Mouse (Mus musculus): ENCODE results near the gene Trim7. TPM values are rescaled to one million over a fixed set of nuclear protein-coding genes. Genes with fewer than 3 reads are reported as not detected.
"Not testable (repeated sequence)": the region's sequence is repeated elsewhere in the genome, so short reads cannot be mapped to it uniquely, and the experiment has no call there.

Trim7 gene
- 1.2 and 4.0 TPM in 2 replicates for total RNA-seq (2014; fragmentation: Nextera tagmentation)
- 2.3 and 3.0 TPM in 2 replicates for total RNA-seq (2017)
- 0.59 and 0.67 TPM in 2 replicates for polyA plus RNA-seq (2012)

- not testable (repeated sequence) for H3K9me3 ChIP-seq (replicated peaks); ATAC-seq (ENCODE audit: extremely low read depth, insufficient number of reproducible peaks, low FRiP score, poor library complexity, severe bottlenecking); H3K36me3 ChIP-seq (replicated peaks); DNase-seq (ENCODE audit: low spot score); H3K27me3 ChIP-seq (ENCODE audit: insufficient read depth, low read length)
- Histone ChIP-seq H3K4me3 (ENCODE audit: low read depth, low read length) (peak within 1 kb of the TSS; percentile 68), H3K4me1 (ENCODE audit: insufficient read depth, low read depth, low read length) (peaks cover 32% of the 10 kb centered on the region)
Measured at GRCm38 (mm10) chr11:48825979-48826751, at the start of gene Trim7, which contains the start of gene Gm12184. Gene Trim7, plus strand, starts transcription at chr11:48826140. Gene Gm12184, minus strand, starts transcription at chr11:48826655.

DNA sequence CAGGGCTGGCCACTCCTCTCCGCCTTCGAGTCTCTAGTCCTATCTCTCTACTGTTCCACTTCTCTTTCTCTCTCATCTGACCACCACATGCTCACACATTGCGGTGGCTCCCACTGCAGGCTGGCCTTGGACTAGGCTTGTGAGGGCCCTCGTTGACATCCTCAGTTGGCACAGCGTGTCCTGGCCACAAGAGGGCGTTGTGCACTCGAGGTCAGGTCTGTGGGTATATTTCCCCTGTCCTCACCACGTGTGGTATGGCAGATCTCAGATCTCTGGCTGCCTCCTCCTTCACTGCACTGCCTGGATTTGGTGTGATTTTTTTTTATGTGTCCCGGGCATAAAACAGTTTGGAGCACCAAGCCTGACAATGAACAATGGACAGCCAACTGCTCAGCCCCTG, 49.3 kb upstream of the Trim7 start:
- TF ChIP-seq TAL1 (conservative IDR thresholded peaks at IDR 0.05; ENCODE audit: low read depth, low read length) (no peak), GATA1 (IDR thresholded peaks at IDR 0.05; ENCODE audit: borderline replicate concordance, low read length) (no peak), POLR2AphosphoS5 (IDR thresholded peaks at IDR 0.05; ENCODE audit: insufficient replicate concordance, low read depth, low read length) (no peak), GATA2 (IDR thresholded peaks at IDR 0.05; ENCODE audit: borderline replicate concordance, low read depth, low read length) (no peak), CTCF (IDR thresholded peaks at IDR 0.05; ENCODE audit: low read depth, low read length) (no peak; the same call in 1 of the 2 replicates)
- Histone ChIP-seq H3K36me3 (replicated peaks) (no peaks in the 10 kb centered on the region), H3K9me3 (replicated peaks) (no peaks in the 10 kb centered on the region), H3K4me1 (ENCODE audit: insufficient read depth, low read depth, low read length) (peaks cover 35% of the 10 kb centered on the region), H3K4me3 (ENCODE audit: low read depth, low read length) (no peak overlapping the region), H3K27me3 (ENCODE audit: insufficient read depth, low read length) (peaks cover 5% of the 10 kb centered on the region; the same call in 1 of the 2 replicates)
- DNase-seq (ENCODE audit: low spot score) (no peak), ATAC-seq (ENCODE audit: extremely low read depth, insufficient number of reproducible peaks, low FRiP score, poor library complexity, severe bottlenecking) (no peak)

GRCm38 (mm10) chr11:48777303-48777702, 48.6 kb upstream of the Trim7 start:
- no peak for DNase-seq (ENCODE audit: low spot score)
- H3K9me3 ChIP-seq (replicated peaks), result no peaks in the 10 kb centered on the region
- no peak for TF ChIP-seq GATA1 (IDR thresholded peaks at IDR 0.05; ENCODE audit: borderline replicate concordance, low read length)
- TF ChIP-seq TAL1 (conservative IDR thresholded peaks at IDR 0.05; ENCODE audit: low read depth, low read length), result no peak
- no peak for TF ChIP-seq GATA2 (IDR thresholded peaks at IDR 0.05; ENCODE audit: borderline replicate concordance, low read depth, low read length)
- no peak for TF ChIP-seq POLR2AphosphoS5 (IDR thresholded peaks at IDR 0.05; ENCODE audit: insufficient replicate concordance, low read depth, low read length)
- TF ChIP-seq CTCF (IDR thresholded peaks at IDR 0.05; ENCODE audit: low read depth, low read length), result no peak
- peaks cover 5% of the 10 kb centered on the region; the same call in 1 of the 2 replicates for H3K27me3 ChIP-seq (ENCODE audit: insufficient read depth, low read length)
- peaks cover 33% of the 10 kb centered on the region for H3K4me1 ChIP-seq (ENCODE audit: insufficient read depth, low read depth, low read length)
- no peak overlapping the region for H3K4me3 ChIP-seq (ENCODE audit: low read depth, low read length)
- ATAC-seq (ENCODE audit: extremely low read depth, insufficient number of reproducible peaks, low FRiP score, poor library complexity, severe bottlenecking), result no peak
- H3K36me3 ChIP-seq (replicated peaks), result no peaks in the 10 kb centered on the region

GRCm38 (mm10) chr11:48779450-48779849, 46.5 kb upstream of the Trim7 start:
- DNase-seq (ENCODE audit: low spot score) (no peak), ATAC-seq (ENCODE audit: extremely low read depth, insufficient number of reproducible peaks, low FRiP score, poor library complexity, severe bottlenecking) (no peak)
- H3K9me3 ChIP-seq (replicated peaks), result no peaks in the 10 kb centered on the region
- peaks cover 5% of the 10 kb centered on the region; the same call in 1 of the 2 replicates for H3K27me3 ChIP-seq (ENCODE audit: insufficient read depth, low read length)
- TF ChIP-seq CTCF (IDR thresholded peaks at IDR 0.05; ENCODE audit: low read depth, low read length) (peak; percentile 37; the same call in 1 of the 2 replicates), GATA1 (IDR thresholded peaks at IDR 0.05; ENCODE audit: borderline replicate concordance, low read length) (no peak)
- no peaks in the 10 kb centered on the region for H3K36me3 ChIP-seq (replicated peaks)
- H3K4me3 ChIP-seq (ENCODE audit: low read depth, low read length), result no peak overlapping the region
- H3K4me1 ChIP-seq (ENCODE audit: insufficient read depth, low read depth, low read length), result peaks cover 22% of the 10 kb centered on the region

DNA sequence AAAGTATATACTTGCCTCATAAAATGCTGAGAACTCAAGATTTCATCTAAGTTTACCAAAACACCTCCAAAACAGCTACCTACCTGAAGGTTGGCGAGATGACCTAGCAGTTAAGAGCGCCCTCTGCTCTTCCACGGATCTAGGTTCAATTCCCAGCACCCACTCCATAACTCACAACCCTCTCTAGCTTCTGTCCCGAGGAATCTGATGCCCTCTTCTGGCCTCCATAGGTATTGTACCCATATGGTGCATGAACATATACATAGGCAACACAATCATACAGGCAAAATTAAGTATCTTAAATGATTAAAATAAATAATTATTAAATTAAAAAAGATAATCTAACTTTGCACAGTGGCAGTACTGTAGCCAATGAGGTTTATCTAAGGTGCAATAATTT, 43.7 kb upstream of the Trim7 start:
- Histone ChIP-seq H3K9me3 (replicated peaks) (peaks cover 4% of the 10 kb centered on the region), H3K4me3 (ENCODE audit: low read depth, low read length) (no peak overlapping the region), H3K4me1 (ENCODE audit: insufficient read depth, low read depth, low read length) (peaks cover 12% of the 10 kb centered on the region), H3K36me3 (replicated peaks) (no peaks in the 10 kb centered on the region), H3K27me3 (ENCODE audit: insufficient read depth, low read length) (peaks cover 5% of the 10 kb centered on the region; the same call in 1 of the 2 replicates)
- DNase-seq (ENCODE audit: low spot score) (no peak), ATAC-seq (ENCODE audit: extremely low read depth, insufficient number of reproducible peaks, low FRiP score, poor library complexity, severe bottlenecking) (no peak)
- TF ChIP-seq CTCF (IDR thresholded peaks at IDR 0.05; ENCODE audit: low read depth, low read length) (no peak), GATA2 (IDR thresholded peaks at IDR 0.05; ENCODE audit: borderline replicate concordance, low read depth, low read length) (no peak), TAL1 (conservative IDR thresholded peaks at IDR 0.05; ENCODE audit: low read depth, low read length) (no peak), GATA1 (IDR thresholded peaks at IDR 0.05; ENCODE audit: borderline replicate concordance, low read length) (no peak), POLR2AphosphoS5 (IDR thresholded peaks at IDR 0.05; ENCODE audit: insufficient replicate concordance, low read depth, low read length) (no peak)

- peaks cover 32% of the 10 kb centered on the region for H3K4me1 ChIP-seq (ENCODE audit: insufficient read depth, low read depth, low read length)
- H3K4me3 ChIP-seq (ENCODE audit: low read depth, low read length), result peak overlapping the region; percentile 39; the same call in 1 of the 2 replicates
- H3K36me3 ChIP-seq (replicated peaks), result no peaks in the 10 kb centered on the region
- H3K27me3 ChIP-seq (ENCODE audit: insufficient read depth, low read length), result no peaks in the 10 kb centered on the region
- TF ChIP-seq GATA2 (IDR thresholded peaks at IDR 0.05; ENCODE audit: borderline replicate concordance, low read depth, low read length) (no peak), CTCF (IDR thresholded peaks at IDR 0.05; ENCODE audit: low read depth, low read length) (no peak), POLR2AphosphoS5 (IDR thresholded peaks at IDR 0.05; ENCODE audit: insufficient replicate concordance, low read depth, low read length) (no peak), TAL1 (conservative IDR thresholded peaks at IDR 0.05; ENCODE audit: low read depth, low read length) (no peak), GATA1 (IDR thresholded peaks at IDR 0.05; ENCODE audit: borderline replicate concordance, low read length) (no peak)
- ATAC-seq (ENCODE audit: extremely low read depth, insufficient number of reproducible peaks, low FRiP score, poor library complexity, severe bottlenecking), result peak; percentile 88
- peaks cover 4% of the 10 kb centered on the region for H3K9me3 ChIP-seq (replicated peaks)
- no peak for DNase-seq (ENCODE audit: low spot score)
Measured at GRCm38 (mm10) chr11:48787455-48788211, 38.3 kb upstream of the Trim7 start.

All from G1E (cell line).